Mouse (Mus musculus): ENCODE results near the gene Scaper.

The Scaper gene

GRCm38 (mm10) chr9:55540888-55541287 is 397.0 kb downstream of the Scaper start:
- DNase-seq (ENCODE audit: low spot score in 2 of 2) = no peak

GRCm38 (mm10) chr9:55540391-55540770 is 397.5 kb downstream of the Scaper start:
- no peak for DNase-seq (ENCODE audit: low spot score in 2 of 2)

GRCm38 (mm10) chr9:55539661-55540390 is 398.1 kb downstream of the Scaper start:
- DNase-seq (ENCODE audit: low spot score in 2 of 2) = peak in 1 of 2 experiments; percentile 11

- no peak for DNase-seq (ENCODE audit: low spot score in 2 of 2)
Observed at GRCm38 (mm10) chr9:55539006-55539405, 398.9 kb downstream of the Scaper start.

- no peak for DNase-seq (ENCODE audit: low spot score in 2 of 2)
Observed at GRCm38 (mm10) chr9:55538377-55538776, 399.5 kb downstream of the Scaper start, which contains the start of gene Isl2. Isl2 (plus strand) TSS chr9:55538672.

- no peak for DNase-seq (ENCODE audit: low spot score in 2 of 2)
Observed at GRCm38 (mm10) chr9:55535907-55536306, 402.0 kb downstream of the Scaper start.

GRCm38 (mm10) chr9:55525716-55526115 is 412.2 kb downstream of the Scaper start:
- DNase-seq (ENCODE audit: low spot score in 2 of 2) = no peak

- peak; percentile 81 to 91 for DNase-seq (ENCODE audit: low spot score in 2 of 2)
Observed at GRCm38 (mm10) chr9:55512027-55512543, 425.8 kb downstream of the Scaper start, which contains the start of gene Etfa. Etfa (minus strand) TSS chr9:55512243.

GRCm38 (mm10) chr9:55511521-55511993 is 426.4 kb downstream of the Scaper start:
- DNase-seq (ENCODE audit: low spot score in 2 of 2) = no peak

GRCm38 (mm10) chr9:55510651-55511235 is 427.2 kb downstream of the Scaper start:
- no peak for DNase-seq (ENCODE audit: low spot score in 2 of 2)

GRCm38 (mm10) chr9:55509731-55510130 is 428.2 kb downstream of the Scaper start:
- DNase-seq (ENCODE audit: low spot score in 2 of 2) = no peak

GRCm38 (mm10) chr9:55508701-55509100 is 429.2 kb downstream of the Scaper start:
- DNase-seq (ENCODE audit: low spot score in 2 of 2) = no peak

- no peak for DNase-seq (ENCODE audit: low spot score in 2 of 2)
Observed at GRCm38 (mm10) chr9:55507922-55508321, 430.0 kb downstream of the Scaper start.
